Mouse (Mus musculus) CH12.LX (cell line): ENCODE data around the gene Ginm1.

ENCODE experiments used
- BHLHE40 ChIP-seq: IDR thresholded peaks from 2 replicates; pipeline ENCODE4 v1.6.1; 2011; ENCODE audit warnings: mild to moderate bottlenecking, low read depth, low read length, improper control_type of control experiment
- CHD2 ChIP-seq: IDR thresholded peaks from 2 replicates; pipeline ENCODE4 v1.6.1; 2011; ENCODE audit warnings: low read length, improper control_type of control experiment
- CTCF ChIP-seq, 2 experiments: IDR thresholded peaks in 1 of 2; conservative IDR thresholded peaks in 1 of 2; 2 replicates each; pipeline ENCODE4 v1.5.1; 2011 to 2012; ENCODE audit warnings: low read depth in 2 of 2, low read length in 2 of 2, improper control_type of control experiment in 1 of 2, inconsistent platforms in 1 of 2, mild to moderate bottlenecking in 1 of 2, moderate library complexity in 1 of 2
- ETS1 ChIP-seq: conservative IDR thresholded peaks from 2 replicates; pipeline ENCODE4 v1.6.1; 2012; ENCODE audit warnings: low read depth, mild to moderate bottlenecking, inconsistent platforms, low read length, improper control_type of control experiment, moderate library complexity
- KAT2A ChIP-seq: IDR thresholded peaks from 2 replicates; pipeline ENCODE4 v1.6.1; 2012; ENCODE audit warnings: low read length, improper control_type of control experiment, inconsistent platforms; ENCODE audit not compliant: insufficient replicate concordance
- MAX ChIP-seq: IDR thresholded peaks from 2 replicates; pipeline ENCODE4 v1.6.1; 2011; ENCODE audit warnings: low read length, improper control_type of control experiment
- MEF2A ChIP-seq: IDR thresholded peaks from 2 replicates; pipeline ENCODE4 v1.6.1; 2014; ENCODE audit warnings: low read depth, mild to moderate bottlenecking, inconsistent platforms, low read length, improper control_type of control experiment, borderline replicate concordance
- POLR2A ChIP-seq: IDR thresholded peaks from 2 replicates; pipeline ENCODE4 v1.6.1; 2011; ENCODE audit warnings: low read depth, mild to moderate bottlenecking, improper control_type of control experiment, low read length
- SMC3 ChIP-seq: IDR thresholded peaks from 2 replicates; pipeline ENCODE4 v1.6.1; 2011; ENCODE audit warnings: low read depth, low read length, improper control_type of control experiment
- ZC3H11A ChIP-seq: IDR thresholded peaks from 2 replicates; pipeline ENCODE4 v1.6.1; 2012; ENCODE audit warnings: low read depth, mild to moderate bottlenecking, inconsistent platforms, low read length, improper control_type of control experiment
- ZMIZ1 ChIP-seq: IDR thresholded peaks from 2 replicates; pipeline ENCODE4 v1.6.1; 2012; ENCODE audit warnings: low read depth, mild to moderate bottlenecking, inconsistent platforms, low read length, improper control_type of control experiment
- ZNF384 ChIP-seq: IDR thresholded peaks from 2 replicates; pipeline ENCODE4 v1.6.1; 2012; ENCODE audit warnings: low read depth, low read length, improper control_type of control experiment, inconsistent platforms

DNA sequence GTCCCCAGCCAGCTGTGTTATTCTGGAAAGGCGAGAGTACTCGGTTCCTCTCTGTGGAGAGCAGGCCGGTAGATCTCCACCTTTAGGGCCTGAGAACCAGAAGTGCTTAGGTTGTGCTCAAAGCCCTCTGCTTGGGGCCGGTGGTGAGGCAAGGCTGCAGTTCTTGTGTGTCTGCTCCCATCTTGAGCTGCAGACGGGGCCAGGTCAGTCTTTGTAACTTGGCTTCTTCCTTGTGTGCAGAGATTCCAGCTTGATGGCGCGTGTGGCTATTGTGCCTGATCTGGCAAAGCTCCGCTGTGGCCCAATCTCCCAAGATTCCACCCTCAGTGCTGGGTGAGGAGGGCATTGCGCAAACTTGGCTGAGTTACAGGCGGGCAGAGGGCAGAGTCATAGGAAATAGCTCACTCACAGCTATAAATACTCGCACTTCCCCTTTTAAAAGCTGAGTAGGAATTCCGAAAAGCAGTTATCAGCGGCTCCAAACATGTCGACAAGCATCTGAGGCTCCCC, 49.0 kb upstream of the Ginm1 start:
- TF ChIP-seq CTCF (conservative IDR thresholded peaks at IDR 0.05 in 1 of 2, IDR thresholded peaks at IDR 0.05 in 1 of 2; ENCODE audit: low read depth in 2 of 2, low read length in 2 of 2) (no peak), MEF2A (peak; percentile 81), POLR2A (0 out of 2 replicates have a peak, but pooled peaks have one; percentile 28), MAX (no peak), ETS1 (peak; percentile 29), CHD2 (no peak), SMC3 (no peak), ZC3H11A (no peak), BHLHE40 (no peak), KAT2A (no peak), ZNF384 (no peak), ZMIZ1 (0 out of 2 replicates have a peak, but pooled peaks have one; percentile 1)
